Mouse (Mus musculus) thymus, adult 2 months (tissue): Measurements from ENCODE around the gene Actb.

Experiments
- CTCF ChIP-seq: fragments of 200-500 bp; IDR thresholded peaks from 2 replicates; pipeline ENCODE4 v1.5.1; 2012; ENCODE audit warnings: mild to moderate bottlenecking, control low read depth, low read length, moderate library complexity, borderline replicate concordance; ENCODE audit not compliant: control insufficient read depth, poor library complexity, insufficient read depth; ENCODE audit errors: extremely low read depth
- POLR2A ChIP-seq: fragments of 200-500 bp; IDR thresholded peaks from 2 replicates; pipeline ENCODE4 v1.6.1; 2012; ENCODE audit warnings: mild to moderate bottlenecking, low read length, control low read depth, moderate library complexity; ENCODE audit not compliant: control insufficient read depth, poor library complexity, insufficient read depth; ENCODE audit errors: extremely low read depth

GRCm38 (mm10) chr5:142920311-142921073, 13.9 kb upstream of the Actb start:
- TF ChIP-seq POLR2A (no peak), CTCF (peak; percentile 48; the same call in 1 of the 2 replicates)
